Mouse (Mus musculus) lung, postnatal 25 days (tissue): ENCODE measurements around the gene Gclc.
"Not testable (repeated sequence)": the region's sequence is repeated elsewhere in the genome, so short reads cannot be mapped to it uniquely, and the experiment has no call there.

Experiments
- DNase-seq: peaks from one replicate; pipeline ENCODE4 v3.0.0; 2022; ENCODE audit warnings: low spot score

Gclc gene

GRCm38 (mm10) chr9:77746315-77746714 is 8.0 kb upstream of the Gclc start:
- DNase-seq = no peak

GRCm38 (mm10) chr9:77748292-77748691 is 6.0 kb upstream of the Gclc start:
- not testable (repeated sequence) for DNase-seq

- peak; percentile 95 for DNase-seq
Measured at GRCm38 (mm10) chr9:77750133-77751060, 3.9 kb upstream of the Gclc start.

- no peak for DNase-seq
Measured at GRCm38 (mm10) chr9:77751091-77751521, 3.2 kb upstream of the Gclc start.

- peak; percentile 67 for DNase-seq
Measured at GRCm38 (mm10) chr9:77754728-77755402, 530 bp downstream of the Gclc start.

- no peak for DNase-seq
Measured at GRCm38 (mm10) chr9:77755403-77755784, 1.1 kb downstream of the Gclc start.

GRCm38 (mm10) chr9:77756076-77756475 is 1.7 kb downstream of the Gclc start:
- no peak for DNase-seq

- no peak for DNase-seq
Measured at GRCm38 (mm10) chr9:77757331-77757730, 3.0 kb downstream of the Gclc start.

- DNase-seq = no peak
Measured at GRCm38 (mm10) chr9:77758481-77758880, 4.1 kb downstream of the Gclc start.

- DNase-seq = no peak
Measured at GRCm38 (mm10) chr9:77759111-77759510, 4.8 kb downstream of the Gclc start.

- DNase-seq = no peak
Measured at GRCm38 (mm10) chr9:77759756-77760155, 5.4 kb downstream of the Gclc start.

GRCm38 (mm10) chr9:77766218-77766617 is 11.9 kb downstream of the Gclc start:
- no peak for DNase-seq

GRCm38 (mm10) chr9:77766767-77767166 is 12.4 kb downstream of the Gclc start:
- DNase-seq = no peak

- DNase-seq = no peak
Measured at GRCm38 (mm10) chr9:77770909-77771308, 16.6 kb downstream of the Gclc start.

GRCm38 (mm10) chr9:77771330-77771729 is 17.0 kb downstream of the Gclc start:
- no peak for DNase-seq

GRCm38 (mm10) chr9:77771765-77772383 is 17.5 kb downstream of the Gclc start:
- DNase-seq = no peak

- DNase-seq = no peak
Measured at GRCm38 (mm10) chr9:77776720-77777515, 22.6 kb downstream of the Gclc start.

- DNase-seq = no peak
Measured at GRCm38 (mm10) chr9:77777622-77778021, 23.3 kb downstream of the Gclc start.

GRCm38 (mm10) chr9:77779711-77780110 is 25.4 kb downstream of the Gclc start:
- no peak for DNase-seq

GRCm38 (mm10) chr9:77781453-77782163 is 27.3 kb downstream of the Gclc start:
- DNase-seq = peak; percentile 40

- DNase-seq = peak; percentile 63
Measured at GRCm38 (mm10) chr9:77782201-77782600, 27.9 kb downstream of the Gclc start.
